Mouse (Mus musculus) telencephalon, adult 2 months (tissue): Measurements from ENCODE around the gene Gm21095.
"Not testable (repeated sequence)": the region's sequence is repeated elsewhere in the genome, so short reads cannot be mapped to it uniquely, and the experiment has no call there.

Experiments
- DNase-seq: peaks from one replicate; pipeline ENCODE4 v3.0.0-alpha.2; 2011; ENCODE audit warnings: low read depth, low spot score

The Gm21095 gene

GRCm38 (mm10) chrY:84096979-84097378, at the start of gene Gm21095:
Gene Gm21095 (plus strand): TSS chrY:84097279.
- not testable (repeated sequence) for DNase-seq
